Mouse (Mus musculus) inflammation-experienced regulatory T-cells, adult 6 months (primary cell): ENCODE results near the gene Vti1a. TPM values are rescaled to one million over a fixed set of nuclear protein-coding genes. Genes with fewer than 3 reads are reported as not detected.

Experiments
- ATAC-seq: one replicate; pipeline ENCODE4 v1.8.0; 2017
- polyA plus RNA-seq, 3 experiments: library from polyadenylated mRNA; unstranded; fragments of 100-300 nt; shearing (Covaris generic); gene quantifications; one replicate each; pipeline ENCODE4 v1.2.1; 2017

The Vti1a gene
- polyA plus RNA-seq, 3 experiments from 2014 or later, result 26.2 to 39.5 (median 34.4) TPM

DNA sequence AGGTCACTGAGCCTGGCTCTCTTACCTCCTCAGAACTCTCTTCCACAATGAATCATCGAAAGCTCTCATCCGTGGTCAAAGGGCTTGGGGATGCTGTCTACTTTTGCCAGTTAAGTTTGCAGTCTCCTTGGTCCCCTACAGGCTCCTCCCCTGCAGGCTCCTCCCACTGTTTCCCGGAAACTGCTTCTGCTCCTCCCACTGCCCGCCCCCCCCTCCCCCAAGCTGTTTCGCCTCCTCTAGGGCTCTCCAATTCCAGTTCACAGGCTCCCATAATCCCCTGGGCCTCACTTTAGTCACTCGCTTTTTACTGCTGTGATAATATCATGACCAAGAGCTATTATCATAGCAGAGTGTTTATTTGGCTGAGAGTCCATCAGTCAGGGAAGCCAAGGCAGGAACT, 324.2 kb downstream of the Vti1a start:
- ATAC-seq, result no peak

- no peak for ATAC-seq
Measured at GRCm38 (mm10) chr19:55641891-55642290, 325.8 kb downstream of the Vti1a start.

DNA sequence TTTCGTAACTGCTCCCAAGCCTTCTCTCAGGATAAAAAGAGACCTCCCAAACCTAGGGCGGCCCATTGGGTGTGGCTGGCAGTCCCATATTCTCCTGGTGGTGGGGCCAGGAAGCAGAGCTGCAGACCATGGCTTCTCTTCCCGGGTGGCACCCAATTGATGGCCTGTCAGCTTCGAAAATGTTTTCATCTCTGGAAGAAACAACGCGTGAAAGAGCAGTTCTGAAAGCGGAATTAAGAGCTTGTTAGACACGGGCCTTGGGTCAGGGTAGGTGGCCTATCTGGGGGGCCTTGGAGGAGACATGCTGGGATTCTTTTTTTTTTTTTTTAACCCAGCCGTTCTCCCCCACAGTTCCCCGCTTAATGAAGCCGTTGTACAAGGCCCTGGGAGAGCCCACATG, 326.3 kb downstream of the Vti1a start:
- ATAC-seq, result no peak

DNA sequence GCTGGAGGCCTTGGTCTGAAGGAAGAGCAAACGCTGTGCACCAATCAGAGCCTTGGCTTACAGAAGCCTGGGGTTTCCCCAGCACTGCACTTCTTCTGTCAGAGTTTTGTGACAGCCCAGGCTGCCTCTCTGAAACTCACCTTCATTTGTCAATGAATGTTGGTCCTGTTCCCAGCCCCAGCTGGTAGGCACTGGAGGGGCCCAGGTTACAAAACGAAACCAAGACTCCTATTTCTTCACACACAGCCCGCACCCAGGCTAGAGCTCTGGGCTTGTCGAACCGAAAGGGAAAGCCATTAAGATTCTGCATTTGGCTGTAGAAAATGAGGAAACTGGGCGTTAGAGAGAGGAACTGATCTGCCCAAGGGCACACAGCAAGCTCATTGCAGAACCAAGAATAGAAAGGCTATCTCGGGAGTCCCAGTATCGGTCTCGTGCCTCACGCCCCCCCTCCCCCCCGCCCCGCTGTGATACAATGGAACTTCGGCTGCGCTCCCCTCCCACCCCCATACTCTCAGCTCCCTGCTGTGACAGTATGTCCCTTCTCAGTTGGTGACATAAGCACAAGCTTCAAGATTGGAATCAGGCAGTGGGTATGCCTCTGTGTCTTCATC, 327.3 kb downstream of the Vti1a start:
- ATAC-seq, result peak; percentile 85

DNA sequence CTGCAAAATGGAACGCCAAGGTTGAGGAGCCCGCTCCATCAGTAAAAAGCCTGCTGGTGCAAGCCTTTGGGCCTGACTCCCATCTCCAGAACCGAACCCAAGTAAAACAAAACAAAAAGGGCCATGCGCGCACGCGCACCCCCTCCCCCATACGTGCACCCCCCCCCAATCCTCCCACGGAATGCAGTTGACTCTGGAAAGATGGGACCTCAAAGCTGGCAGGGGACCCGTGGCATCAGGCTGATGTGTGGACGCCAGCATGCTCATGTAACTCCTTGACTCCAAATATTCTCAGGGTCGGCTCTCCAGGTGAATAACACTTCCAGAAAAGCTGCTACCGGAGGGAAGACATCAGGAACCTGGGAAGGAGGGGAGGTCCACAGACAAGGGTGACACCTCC, 327.8 kb downstream of the Vti1a start:
- no peak for ATAC-seq

DNA sequence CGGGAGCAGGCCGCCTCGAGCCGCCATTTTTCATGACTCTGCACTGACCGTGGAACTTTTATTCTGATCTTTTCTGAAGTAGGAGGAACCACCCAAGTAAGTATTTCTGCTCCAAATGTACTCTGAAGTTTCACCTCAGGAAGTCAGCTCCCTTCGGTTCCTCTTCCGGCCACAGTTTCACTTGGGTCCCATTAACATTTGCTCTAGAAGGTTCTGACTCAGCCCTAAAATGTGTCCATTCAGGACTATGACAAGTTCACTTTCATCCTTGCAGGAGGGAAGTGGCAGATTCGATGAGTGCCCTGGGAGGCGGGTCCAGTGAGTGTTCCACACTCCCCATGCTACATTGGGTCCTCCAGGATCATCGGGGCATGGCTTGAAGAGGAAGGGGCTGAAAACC, 333.3 kb downstream of the Vti1a start:
- ATAC-seq, result no peak

DNA sequence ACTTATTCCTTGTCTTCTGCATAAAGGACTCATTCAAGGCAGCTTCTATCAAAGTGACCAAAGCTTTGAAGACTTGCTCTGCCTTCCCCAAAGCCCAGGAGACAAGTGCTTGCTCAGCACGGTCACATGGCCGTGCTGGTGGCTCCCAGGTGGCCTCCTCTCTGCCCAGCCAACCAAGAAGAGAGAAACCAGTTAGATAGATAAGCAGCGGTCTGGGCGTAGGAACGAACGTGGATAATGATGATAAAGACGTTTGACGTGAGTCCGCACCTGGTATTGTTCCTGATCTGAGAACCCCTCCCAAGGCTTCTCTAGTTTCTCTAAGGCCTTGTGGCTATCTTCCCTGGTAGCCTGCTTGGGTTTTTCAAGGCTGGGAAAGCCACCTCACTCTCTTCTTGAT, 334.9 kb downstream of the Vti1a start:
- no peak for ATAC-seq

GRCm38 (mm10) chr19:55652693-55653265, 336.7 kb downstream of the Vti1a start:
- no peak for ATAC-seq

DNA sequence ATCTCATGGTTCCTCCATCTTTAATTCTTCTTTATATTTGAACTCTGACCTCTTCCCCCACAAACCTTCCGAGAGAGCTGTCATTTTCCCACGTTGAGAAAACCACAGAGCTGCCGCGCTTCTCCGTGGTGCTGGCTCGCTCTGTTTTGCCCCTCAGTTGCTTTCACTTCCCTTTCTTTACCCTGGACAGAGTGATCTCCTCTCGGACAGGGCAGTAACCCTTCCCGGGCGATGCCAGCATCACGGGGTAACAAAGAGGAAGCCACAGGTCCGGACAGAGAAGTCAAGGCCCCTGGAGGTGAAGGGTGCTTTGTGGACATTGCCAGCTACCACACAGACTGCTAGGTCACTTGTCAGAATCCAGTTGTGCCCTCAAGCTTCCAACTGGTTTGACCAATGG, 344.1 kb downstream of the Vti1a start:
- no peak for ATAC-seq

- no peak for ATAC-seq
Measured at GRCm38 (mm10) chr19:55662521-55663223, 346.6 kb downstream of the Vti1a start.

GRCm38 (mm10) chr19:55667787-55668186, 351.7 kb downstream of the Vti1a start:
- ATAC-seq, result peak; percentile 25

DNA sequence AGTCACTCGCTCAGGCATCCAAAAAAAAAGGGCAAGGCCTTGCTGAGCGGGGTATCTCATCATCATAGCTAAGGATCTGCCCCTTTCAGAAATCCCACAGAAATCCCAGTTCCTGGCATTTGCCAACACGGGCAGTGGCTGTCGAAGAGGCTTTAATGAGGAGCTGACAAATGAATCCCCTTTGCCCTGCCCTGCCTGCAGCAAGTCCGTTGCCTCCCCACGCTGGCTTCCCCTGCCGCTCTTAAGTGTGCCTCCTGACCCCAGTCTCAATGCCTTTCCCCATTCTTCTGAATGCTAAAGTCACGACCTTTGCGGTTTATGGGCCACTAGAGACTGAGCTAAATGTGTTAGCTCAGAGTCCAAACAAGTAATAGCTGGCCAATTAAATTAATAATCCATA, 352.8 kb downstream of the Vti1a start:
- no peak for ATAC-seq

Other genes with a start within 250 kb of the Vti1a start
- 1 to 10 TPM; 1.7 to 2.4 (median 1.9) TPM for gene Gpam, start 189.1 kb upstream of the Vti1a start, polyA plus RNA-seq
- not detected for gene Tectb, start 135.6 kb upstream of the Vti1a start, polyA plus RNA-seq
- gene Gucy2g, start 75.1 kb upstream of the Vti1a start, polyA plus RNA-seq, result under 1 TPM; 0.18 to 0.56 (median 0.46) TPM
- 100 to 1,000 TPM in 1 of 3 experiments, 10 to 100 TPM in 2; 48.2 to 133 (median 87.2) TPM for gene Acsl5, start 64.4 kb upstream of the Vti1a start, polyA plus RNA-seq
- 10 to 100 TPM; 59.2 to 70.5 (median 65.2) TPM for gene Zdhhc6, start 263 bp upstream of the Vti1a start, polyA plus RNA-seq